Mouse (Mus musculus) adrenal gland, postnatal 0 days (tissue): ENCODE results near the gene Ren1. TPM values are rescaled to one million over a fixed set of nuclear protein-coding genes. Genes with fewer than 3 reads are reported as not detected.

Experiments
- polyA plus RNA-seq: library from polyadenylated mRNA; unstranded; fragments of >200 nt; fragmentation: Nextera tagmentation; extraction: Ambion mirVana; gene quantifications from 2 replicates; pipeline ENCODE4 v1.2.1, GENCODE M21; 2015

Gene Ren1
- 13.7 and 16.1 TPM in 2 replicates for polyA plus RNA-seq

DNA sequence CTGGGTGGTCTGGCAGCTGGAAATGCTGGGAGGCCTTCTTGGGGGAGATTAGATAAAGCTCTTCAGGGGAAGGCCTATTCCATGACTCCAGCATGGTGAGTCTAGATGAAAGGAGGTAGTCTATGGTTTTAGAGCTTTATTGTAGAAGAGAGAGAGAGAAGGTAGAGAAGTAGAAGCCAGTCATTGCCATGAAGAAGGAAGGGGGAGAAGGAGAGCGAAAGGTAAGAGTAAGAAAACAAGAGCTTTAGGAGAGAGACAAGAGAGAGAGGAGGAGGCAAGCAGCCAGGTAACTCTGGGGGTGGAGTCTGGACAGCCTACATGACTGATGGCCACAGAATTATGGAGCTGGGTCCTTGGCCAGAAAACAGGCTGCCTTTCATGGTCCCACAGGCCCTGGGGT, at the start of gene Ren1:
TSS of gene Ren1 (plus strand) at position 301 of the 400 bp plus-strand sequence.

DNA sequence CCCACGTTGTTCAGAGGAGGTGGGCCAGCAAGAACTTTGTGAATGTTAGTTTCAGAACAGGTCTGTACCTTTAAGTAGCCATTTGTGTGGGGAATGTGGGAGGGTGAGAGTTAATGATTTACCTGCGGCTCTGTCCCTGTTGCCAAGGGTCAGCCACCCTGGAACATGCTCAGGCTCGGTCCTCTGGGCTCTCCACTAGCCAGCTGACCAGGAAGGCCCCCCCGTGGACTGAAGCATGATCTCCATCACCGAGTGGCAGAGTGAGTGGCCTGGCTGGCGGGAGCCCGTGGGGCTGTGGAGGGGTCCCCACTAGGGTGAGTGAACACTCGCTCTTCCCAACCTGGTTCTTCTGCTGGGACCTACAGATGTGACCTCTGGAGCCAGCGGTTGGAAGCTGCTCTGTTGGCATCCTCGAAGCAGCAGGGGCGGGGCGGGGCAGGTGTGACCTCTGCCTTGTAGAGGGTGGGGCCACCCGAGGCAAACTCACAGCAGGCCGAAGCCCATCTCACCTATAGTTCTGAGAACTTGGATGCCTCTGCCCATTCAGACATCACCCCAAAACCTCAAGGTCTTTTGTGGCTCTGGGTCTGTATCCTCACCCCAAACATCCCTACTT, 40.5 kb upstream of the Ren1 start, which contains the start of gene Golt1a:
TSS of gene Golt1a (plus strand) at position 149 of the 616 bp plus-strand sequence.

DNA sequence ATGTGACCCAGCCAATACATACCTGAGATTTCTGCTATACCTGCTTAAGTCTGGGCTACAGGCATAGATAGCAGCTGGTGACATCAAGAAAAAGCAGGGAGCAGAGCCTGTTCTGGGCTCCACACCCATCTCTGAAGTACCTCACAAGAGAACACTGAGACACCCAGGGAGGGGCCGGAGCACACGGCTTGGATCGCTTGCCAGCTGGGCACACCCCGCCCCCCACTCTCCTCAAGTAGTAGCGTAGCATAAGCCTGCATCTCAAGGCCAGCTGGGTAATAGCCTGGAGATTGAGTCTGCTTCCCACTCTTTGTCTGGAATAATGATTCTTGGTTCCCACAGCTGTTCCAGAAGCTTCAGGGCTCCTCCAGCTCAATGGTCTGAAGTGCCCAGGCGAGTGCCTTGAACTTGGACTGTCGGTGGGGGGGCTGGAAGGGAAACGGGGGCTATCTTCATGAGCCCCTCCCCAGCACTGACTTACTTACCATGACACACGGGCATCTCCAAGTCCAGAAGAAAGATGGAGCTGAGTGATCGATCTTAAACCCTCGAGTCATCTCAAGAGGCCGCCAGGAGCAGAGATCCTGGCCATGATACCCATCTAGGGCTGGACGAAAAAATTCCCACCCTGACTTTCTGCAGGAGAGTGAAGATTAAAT, 28.9 kb upstream of the Ren1 start, which contains the start of gene Kiss1:
TSS of gene Kiss1 (plus strand) at position 609 of the 659 bp plus-strand sequence.

DNA sequence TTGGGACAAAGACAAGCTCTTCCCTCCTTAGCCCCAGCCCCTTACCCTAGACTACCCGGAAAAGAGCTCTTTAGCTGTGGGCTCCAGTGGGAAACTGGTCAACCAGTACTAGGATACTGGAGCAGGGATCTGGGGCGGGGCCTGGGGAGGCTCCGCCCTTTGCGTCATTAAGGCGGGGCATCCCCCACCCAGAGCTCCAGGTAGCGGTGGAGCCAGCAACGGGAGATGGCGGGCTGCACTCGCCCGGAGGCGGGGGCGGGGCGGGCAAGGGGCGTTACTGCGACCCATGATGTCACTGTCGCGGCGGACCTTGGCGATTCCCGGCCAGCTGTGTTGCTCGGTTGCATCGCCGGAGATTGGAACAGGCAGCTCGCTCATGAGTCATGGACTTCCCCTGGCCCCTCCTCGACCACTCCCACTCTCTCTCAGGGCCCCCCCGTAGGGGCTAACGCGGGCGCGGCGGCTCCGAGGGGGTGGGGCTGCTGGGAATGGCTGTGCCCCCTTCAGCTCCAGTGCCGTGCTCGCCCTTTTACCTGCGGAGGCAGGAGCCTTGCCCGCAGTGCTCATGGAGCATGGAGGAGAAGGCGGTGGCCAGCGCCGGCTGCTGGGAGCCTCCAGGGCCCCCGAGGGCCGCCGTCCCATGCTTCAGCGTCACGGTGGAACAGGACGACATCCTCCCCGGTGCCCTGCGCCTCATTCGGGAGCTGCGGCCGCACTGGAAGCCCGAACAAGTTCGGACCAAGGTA, 13.1 kb downstream of the Ren1 start, which contains the start of gene Etnk2:
TSS of gene Etnk2 (plus strand) at position 297 of the 746 bp plus-strand sequence.

Other genes with a start within 250 kb of the Ren1 start
- 15.0 and 16.4 TPM in 2 replicates for gene Ppp1r15b, start 219.4 kb upstream of the Ren1 start, polyA plus RNA-seq
- 5.8 and 11.5 TPM in 2 replicates for gene Plekha6, start 186.3 kb upstream of the Ren1 start, polyA plus RNA-seq
- 1.2 and 1.8 TPM in 2 replicates for gene Golt1a, start 40.7 kb upstream of the Ren1 start, polyA plus RNA-seq
- gene Kiss1, start 28.6 kb upstream of the Ren1 start, polyA plus RNA-seq, result not detected in 2 replicates
- 6.1 and 10.6 TPM in 2 replicates for gene Etnk2, start 13.1 kb downstream of the Ren1 start, polyA plus RNA-seq
- 3.3 and 4.8 TPM in 2 replicates for gene Sox13, start 73.9 kb downstream of the Ren1 start, polyA plus RNA-seq